Mouse (Mus musculus): ENCODE measurements around the gene Gpt2. TPM values are rescaled to one million over a fixed set of nuclear protein-coding genes. Genes with fewer than 3 reads are reported as not detected.

The Gpt2 gene
- polyA plus RNA-seq (2017; shearing (Covaris generic)): 1 to 10 TPM; 2.0 to 2.9 TPM

GRCm38 (mm10) chr8:85492125-85492875, at the start of gene Gpt2:
Gpt2 (plus strand) TSS chr8:85492576.

DNA sequence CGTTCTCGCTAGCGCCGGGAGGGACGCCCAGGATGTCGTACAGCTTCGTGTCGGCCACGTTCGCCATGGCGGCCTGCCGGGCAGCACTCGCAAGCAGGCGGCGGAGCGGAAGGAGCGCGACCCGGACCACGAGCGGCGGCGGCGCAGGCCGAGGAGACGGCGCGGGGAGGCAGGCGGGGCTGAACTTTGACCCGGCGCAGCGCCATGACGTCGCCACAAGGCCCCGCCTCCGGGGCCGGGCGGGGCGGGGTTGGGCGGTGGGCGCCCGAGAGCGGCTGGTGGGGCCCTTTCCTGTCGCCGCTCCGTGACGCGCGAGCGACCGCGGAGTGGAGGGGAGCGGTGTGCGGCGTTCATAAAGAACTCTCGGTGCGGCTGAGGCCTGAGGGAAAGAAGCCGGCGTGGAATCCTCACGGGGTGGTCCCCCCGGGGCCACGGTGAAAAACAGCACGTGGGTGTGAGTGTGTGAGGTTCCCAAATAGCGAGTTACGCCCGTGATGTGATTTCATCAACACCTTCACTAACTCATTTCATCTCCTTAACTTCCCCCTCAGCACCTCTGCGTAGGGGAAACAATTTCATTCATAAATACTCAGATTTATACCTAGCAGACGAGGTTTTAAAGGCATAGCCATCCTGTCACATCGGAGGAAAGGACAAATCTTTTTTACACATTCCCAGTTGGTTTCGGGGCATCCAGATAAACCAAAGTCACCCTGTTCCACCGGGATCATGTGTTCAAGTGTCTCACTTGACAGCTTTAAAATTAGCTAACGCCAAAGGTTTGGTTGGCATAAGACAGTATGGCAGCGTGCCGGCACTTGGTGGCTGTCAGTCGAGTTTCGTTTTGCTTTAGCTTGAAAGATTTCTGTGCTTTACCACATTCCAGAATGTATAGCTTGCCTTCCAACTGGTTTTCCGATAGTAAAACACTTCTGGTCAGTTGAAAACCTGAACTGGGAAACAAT, 63.1 kb downstream of the Gpt2 start, which contains the start of gene Dnaja2:
Dnaja2 (minus strand) TSS at position 164 of the 965 bp plus-strand sequence.

Other genes with a start within 250 kb of the Gpt2 start
- 10 to 100 TPM; 25.7 to 26.0 TPM for gene Orc6, start 192.9 kb upstream of the Gpt2 start, polyA plus RNA-seq (2017; shearing (Covaris generic))
- gene Vps35, start 192.8 kb upstream of the Gpt2 start, polyA plus RNA-seq (2017; shearing (Covaris generic)): 100 to 1,000 TPM in 1 of 2 experiments, 10 to 100 TPM in 1; 89.7 to 104 TPM
- gene Mylk3, start 106.2 kb upstream of the Gpt2 start, polyA plus RNA-seq (2017; shearing (Covaris generic)): under 1 TPM in 1 of 2 experiments, not detected in 1; 0.87 TPM
- gene 4921524J17Rik, start 59.7 kb upstream of the Gpt2 start, polyA plus RNA-seq (2017; shearing (Covaris generic)): 10 to 100 TPM; 45.7 to 56.7 TPM
- gene Dnaja2, start 62.8 kb downstream of the Gpt2 start, polyA plus RNA-seq (2017; shearing (Covaris generic)): 100 to 1,000 TPM; 231 TPM
- gene Neto2, start 208.3 kb downstream of the Gpt2 start, polyA plus RNA-seq (2017; shearing (Covaris generic)): 1 to 10 TPM in 1 of 2 experiments, under 1 TPM in 1; 0.64 to 1.2 TPM

Measured in inflammation-experienced regulatory T-cells (primary cell).